Mouse (Mus musculus) thymus, postnatal 0 days (tissue): ENCODE data around the gene Eif3b. TPM values are rescaled to one million over a fixed set of nuclear protein-coding genes. Genes with fewer than 3 reads are reported as not detected.

ENCODE experiments used
- DNase-seq: peaks from one replicate; pipeline ENCODE4 v3.0.0-alpha.2; 2015; ENCODE audit warnings: low spot score
- polyA plus RNA-seq: library from polyadenylated mRNA; unstranded; fragments of >200 nt; fragmentation: Nextera tagmentation; extraction: Ambion mirVana; gene quantifications from 2 replicates; pipeline ENCODE4 v1.2.1, GENCODE M21; 2015

The Eif3b gene
- polyA plus RNA-seq = 99.8 and 114 TPM in 2 replicates

GRCm38 (mm10) chr5:140418489-140419441, at the start of gene Eif3b:
Gene Eif3b (plus strand): TSS chr5:140419328.
- peak; percentile 95 for DNase-seq

GRCm38 (mm10) chr5:140369466-140369865, 49.7 kb upstream of the Eif3b start:
- no peak for DNase-seq

GRCm38 (mm10) chr5:140370446-140371254, 48.5 kb upstream of the Eif3b start:
- DNase-seq = no peak

- no peak for DNase-seq
These were observed 47.5 kb upstream of the Eif3b start for GRCm38 (mm10) chr5:140371671-140372070.

DNA sequence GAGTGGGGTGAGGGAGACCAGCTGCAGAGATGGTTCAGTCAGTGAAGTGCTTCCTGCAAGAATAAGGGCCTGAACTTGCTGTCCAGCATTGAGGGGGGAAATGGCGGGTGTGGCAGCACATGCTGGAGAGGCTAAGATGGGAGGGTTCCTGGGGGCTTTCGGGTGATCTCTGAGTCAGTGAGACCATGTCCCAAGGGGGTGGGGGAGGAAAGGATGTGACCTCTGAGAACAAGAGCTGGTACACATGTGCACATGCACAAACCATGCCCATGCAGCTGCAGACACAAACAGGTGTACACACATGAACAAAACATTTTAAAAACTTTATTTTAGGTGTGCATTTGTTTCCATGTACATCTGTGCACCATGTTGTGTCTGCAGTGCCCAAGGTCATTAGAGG, 45.4 kb upstream of the Eif3b start:
- DNase-seq = no peak

DNA sequence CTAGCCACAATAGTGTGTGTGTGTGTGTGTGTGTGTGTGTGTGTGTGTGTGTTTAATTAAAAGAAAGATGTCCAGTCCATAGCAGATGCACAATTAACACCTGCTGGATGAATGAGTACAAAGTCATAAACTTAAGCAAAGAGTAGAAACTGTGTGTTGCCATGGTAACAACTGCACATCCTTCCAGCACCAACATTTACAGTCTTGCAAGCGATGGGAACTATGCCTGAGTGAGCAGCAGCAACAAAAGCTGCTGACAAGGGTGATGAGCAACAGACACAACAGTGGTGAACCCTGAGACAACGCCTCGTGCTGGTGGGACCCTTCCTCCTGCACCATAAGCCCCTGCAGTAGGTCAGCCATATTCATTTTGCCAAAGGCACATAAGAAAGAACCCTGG, 44.9 kb upstream of the Eif3b start:
- no peak for DNase-seq

DNA sequence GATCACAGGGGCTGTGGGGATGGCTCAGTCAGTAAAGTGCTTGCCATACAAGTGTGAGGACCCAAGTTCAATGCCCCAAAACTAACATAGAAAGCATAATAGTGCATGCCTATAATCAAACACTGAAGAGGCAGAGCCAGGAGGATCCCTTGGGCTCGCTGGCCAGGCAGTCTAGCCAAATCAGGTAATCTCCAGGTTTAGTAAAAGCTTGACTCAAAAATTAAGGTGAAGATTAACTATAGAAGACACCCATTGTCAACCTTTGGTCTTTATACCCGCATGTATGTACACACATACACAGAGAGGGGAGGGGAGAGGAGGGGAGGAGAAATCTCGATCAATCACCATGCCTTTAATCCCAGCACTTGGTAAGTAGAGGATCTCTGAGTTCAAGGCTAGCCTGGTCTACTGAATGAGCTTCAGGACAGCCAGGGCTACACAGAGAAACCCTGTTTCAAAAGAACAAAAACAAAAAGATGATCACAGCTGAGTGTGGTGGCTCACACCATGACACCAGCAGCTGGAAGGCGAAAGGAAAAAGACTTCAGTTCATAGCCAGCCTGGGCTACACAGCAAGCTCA, 43.8 kb upstream of the Eif3b start:
- no peak for DNase-seq

DNA sequence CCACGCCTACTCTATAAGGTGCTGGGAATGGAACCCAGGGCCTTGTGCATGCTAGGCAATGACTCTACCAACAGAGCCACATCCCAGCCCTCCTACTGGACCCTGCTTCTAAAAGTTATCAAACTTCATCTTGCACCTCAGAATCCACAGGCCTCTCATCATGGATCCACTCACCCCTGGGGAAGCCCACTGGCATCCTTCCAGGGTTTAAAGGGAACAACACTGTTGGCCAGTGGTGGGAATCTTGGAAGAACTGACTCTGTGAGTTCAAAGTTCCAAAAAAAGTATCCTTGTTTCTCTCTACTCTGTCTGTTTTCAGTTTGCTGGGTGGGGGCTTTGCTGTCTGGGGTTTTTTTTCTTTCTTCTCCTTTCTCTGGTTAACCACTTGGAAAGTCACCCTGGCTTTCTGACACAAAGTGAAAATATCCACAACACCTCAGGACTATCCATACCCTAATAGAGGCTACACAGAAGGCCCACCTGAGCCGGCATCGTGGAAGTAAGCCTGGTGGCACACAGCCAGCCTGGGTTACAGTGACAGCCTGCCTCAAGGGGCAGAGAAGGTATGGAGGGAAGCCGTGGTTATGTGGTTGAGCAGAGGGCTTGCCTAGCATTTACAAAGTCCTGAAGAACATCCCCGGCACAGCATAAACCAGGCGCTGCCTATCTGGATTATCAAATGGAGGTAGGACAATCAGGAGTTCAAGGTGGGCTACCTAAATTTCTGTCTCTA, 40.8 kb upstream of the Eif3b start:
- DNase-seq = no peak

DNA sequence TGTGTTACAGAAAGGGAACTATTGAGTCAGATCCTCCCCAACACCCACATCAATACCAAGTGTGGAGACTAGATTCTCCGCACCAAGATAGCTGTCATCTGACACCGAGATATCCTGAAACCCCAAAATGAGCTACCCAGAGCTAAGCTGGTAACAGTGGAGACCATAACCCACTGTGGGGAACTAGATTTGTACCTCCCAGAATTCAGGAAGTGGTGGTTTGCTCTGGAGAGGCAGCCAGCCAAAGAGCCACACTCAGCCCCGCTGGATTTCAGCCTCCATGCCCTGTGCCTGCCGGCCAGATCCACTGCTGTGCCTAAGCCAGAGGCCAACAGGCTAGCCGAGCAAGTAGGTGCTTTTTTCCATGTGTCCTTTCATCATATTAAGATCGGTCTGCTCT, 39.8 kb upstream of the Eif3b start:
- DNase-seq = no peak

GRCm38 (mm10) chr5:140381156-140381555, 38.0 kb upstream of the Eif3b start:
- no peak for DNase-seq

DNA sequence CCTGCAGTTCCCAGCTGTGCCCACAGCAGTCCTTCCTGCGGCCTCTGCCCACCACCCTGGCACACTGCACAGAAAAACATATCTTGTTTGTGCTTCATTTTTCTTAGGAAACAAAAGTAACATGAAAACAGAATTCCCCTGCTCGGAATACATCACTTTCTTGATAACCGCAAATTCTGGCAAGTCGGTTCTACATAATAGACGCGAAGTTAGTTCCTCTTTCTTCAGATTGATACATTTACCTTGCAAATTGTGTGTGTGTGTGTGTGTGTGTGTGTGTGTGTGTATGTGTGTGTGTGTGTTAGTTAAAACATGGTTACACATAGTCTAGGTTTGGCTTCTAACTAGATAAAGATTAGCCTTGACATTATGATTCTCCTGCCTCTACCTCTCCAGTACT, 36.4 kb upstream of the Eif3b start:
- no peak for DNase-seq

- no peak for DNase-seq
These were observed 35.6 kb upstream of the Eif3b start for GRCm38 (mm10) chr5:140383559-140383958.

GRCm38 (mm10) chr5:140384462-140384861, 34.7 kb upstream of the Eif3b start:
- DNase-seq = no peak

DNA sequence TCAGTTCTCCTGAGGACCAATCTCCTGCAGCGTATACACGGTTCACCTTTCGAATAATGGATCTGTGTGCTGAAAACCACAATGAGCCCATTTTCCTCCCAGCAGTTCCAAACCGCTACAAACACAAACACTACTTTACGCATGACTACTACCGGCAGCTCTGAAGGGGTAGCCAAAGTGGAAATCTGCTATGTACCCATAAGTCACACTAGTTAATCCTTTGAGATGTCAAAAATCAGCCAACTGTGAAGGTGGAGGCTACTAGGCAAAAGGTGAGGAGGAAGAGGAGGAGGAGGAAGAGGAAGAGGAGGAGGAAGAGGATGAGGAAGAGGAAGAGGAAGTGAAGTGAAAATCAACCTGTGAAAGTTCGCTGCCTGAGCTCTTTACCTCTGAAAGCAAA, 31.9 kb upstream of the Eif3b start:
- DNase-seq = no peak

DNA sequence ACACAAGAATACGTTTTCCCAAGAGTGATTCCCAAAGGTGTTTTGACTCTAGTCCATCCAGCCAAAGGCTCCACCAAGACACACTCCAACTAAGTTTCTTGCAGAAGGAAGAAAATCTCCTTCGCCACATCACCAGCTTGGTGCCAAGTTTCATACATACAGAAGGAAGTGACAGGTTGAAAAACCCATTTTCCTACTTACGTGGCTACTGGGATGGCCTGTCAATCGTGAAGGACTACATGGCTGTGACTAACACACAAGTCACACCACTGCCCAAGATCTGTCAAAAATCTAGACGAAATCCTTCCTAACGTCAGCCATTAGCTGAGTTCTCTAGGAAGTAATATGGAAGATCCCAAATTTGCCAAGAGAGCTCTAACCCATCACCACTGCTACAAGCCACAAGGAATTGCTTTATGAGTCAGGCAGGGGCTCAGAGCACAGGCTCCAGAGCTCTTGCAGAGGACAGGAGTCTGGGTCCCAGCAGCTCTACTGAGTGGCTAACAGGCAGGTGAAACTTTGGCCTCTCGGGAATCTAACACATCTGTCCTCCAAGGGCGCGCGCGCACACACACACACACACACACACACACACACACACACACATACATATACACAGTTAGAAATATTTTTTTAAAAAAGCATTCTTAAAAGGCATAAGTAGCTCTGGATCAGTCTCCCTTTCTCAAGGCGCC, 31.2 kb upstream of the Eif3b start:
- no peak for DNase-seq

GRCm38 (mm10) chr5:140388588-140389576, 30.2 kb upstream of the Eif3b start, which contains the start of gene Snx8:
Gene Snx8 (minus strand): TSS chr5:140389262.
- DNase-seq = peak; percentile 69

- DNase-seq = no peak
These were observed 29.5 kb upstream of the Eif3b start for GRCm38 (mm10) chr5:140389647-140390046.

- no peak for DNase-seq
These were observed 27.7 kb upstream of the Eif3b start for GRCm38 (mm10) chr5:140391435-140391834.

GRCm38 (mm10) chr5:140391981-140392380, 27.1 kb upstream of the Eif3b start:
- no peak for DNase-seq
